In the genomic region with DNA sequence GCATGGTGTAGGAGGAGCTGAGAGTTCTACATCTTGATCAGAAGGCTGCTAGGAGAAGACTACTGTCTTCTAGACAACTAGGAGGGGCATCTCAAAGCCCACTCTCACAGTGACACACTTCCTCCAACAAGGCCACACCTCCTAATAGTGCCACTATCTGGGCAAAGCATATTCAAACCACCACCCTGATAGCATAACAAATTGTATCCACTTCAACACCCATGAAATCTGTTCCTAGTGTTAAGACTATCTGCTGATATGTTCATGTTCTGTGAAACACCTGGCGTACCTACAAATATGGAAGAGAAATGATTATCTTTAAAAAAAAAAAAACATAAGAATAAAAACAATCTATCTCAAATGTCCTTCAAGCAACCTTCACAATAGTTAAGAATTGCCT, we compare ENCODE assay signal across 18 mouse cellular contexts.
"Had no signal": no experiment of that assay in that cellular context is flagged by ENCODE, and none has a peak within 500 bp of the region (broad histone marks: within the 10 kb centered on the region; RNA-seq: fewer than 3 reads in every experiment).

No protein-coding gene starts in this region.

- H3K4me1 ChIP-seq: midbrain, embryonic 10.5 days; midbrain, embryonic 13.5 days; midbrain, embryonic 15.5 days; neural tube, embryonic 12.5 days had no signal

- H3K9ac ChIP-seq: limb, embryonic 15.5 days; liver, embryonic 15.5 days; lung, embryonic 14.5 days; midbrain, embryonic 13.5 days; midbrain, embryonic 15.5 days; neural tube, embryonic 12.5 days had no signal

- H3K36me3 ChIP-seq: limb, embryonic 15.5 days; liver, embryonic 15.5 days; midbrain, embryonic 10.5 days; midbrain, embryonic 13.5 days; midbrain, embryonic 15.5 days; neural tube, embryonic 12.5 days had no signal

- H3K27ac ChIP-seq: limb, embryonic 15.5 days; liver, embryonic 15.5 days; midbrain, embryonic 10.5 days; midbrain, embryonic 13.5 days; midbrain, embryonic 15.5 days; neural tube, embryonic 12.5 days had no signal

- H3K4me2 ChIP-seq: limb, embryonic 15.5 days; liver, embryonic 15.5 days; lung, embryonic 14.5 days; midbrain, embryonic 13.5 days; midbrain, embryonic 15.5 days; neural tube, embryonic 12.5 days had no signal

- H3K27me3 ChIP-seq: limb, embryonic 15.5 days; liver, embryonic 15.5 days; megakaryocyte, embryonic 14.5 days; midbrain, embryonic 13.5 days; midbrain, embryonic 15.5 days; neural tube, embryonic 12.5 days had no signal

- ATAC-seq: midbrain, embryonic 13.5 days; midbrain, embryonic 15.5 days had no signal

- H3K4me3 ChIP-seq: limb, embryonic 15.5 days; liver, embryonic 15.5 days; megakaryocyte, embryonic 14.5 days; midbrain, embryonic 10.5 days; midbrain, embryonic 13.5 days; midbrain, embryonic 15.5 days; myocyte; neural tube, embryonic 12.5 days had no signal

- DNase-seq: lung, adult 18-20 months; lung, embryonic 14.5 days; lung, postnatal 10 days; lung, postnatal 4 days; right cerebral cortex, postnatal 25 days; right cerebral cortex, postnatal 4 days; spleen, adult 18-20 months; thymus, adult 18-20 months; thymus, postnatal 14 days; thymus, postnatal 36 days had no signal

- H3K9me3 ChIP-seq: limb, embryonic 15.5 days; liver, embryonic 15.5 days; midbrain, embryonic 10.5 days; neural tube, embryonic 12.5 days had no signal
